Mouse (Mus musculus): Measurements from ENCODE around the gene Lrrc18.

DNA sequence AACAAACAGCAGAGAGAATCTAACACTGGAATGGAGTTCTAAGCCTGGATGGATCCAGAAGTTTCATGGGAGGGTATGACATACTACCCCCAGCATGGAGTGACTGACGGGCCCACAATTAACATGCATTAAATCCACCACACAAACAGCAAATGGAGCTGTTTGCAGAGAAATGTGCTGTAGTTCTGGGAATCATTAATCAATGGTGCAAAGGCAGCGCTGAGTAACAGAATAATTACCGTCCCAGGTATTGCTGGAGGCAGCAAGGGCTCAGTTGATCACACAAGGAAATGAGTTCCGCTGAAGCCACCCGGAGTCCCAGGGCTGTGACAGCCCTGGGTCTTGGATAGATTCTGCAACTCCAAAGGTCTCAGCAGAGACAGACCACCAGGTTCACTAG lies 44.2 kb downstream of the Lrrc18 start:
- TF ChIP-seq POLR2A (IDR thresholded peaks at IDR 0.05; ENCODE audit: low read depth, low read length) (no peak), CTCF (IDR thresholded peaks at IDR 0.05; ENCODE audit: borderline replicate concordance, insufficient read depth, low read length) (no peak)

Data from embryonic fibroblast, embryonic 13.5 days (primary cell).